Mouse (Mus musculus): Measurements from ENCODE around the gene Enah. TPM values are rescaled to one million over a fixed set of nuclear protein-coding genes. Genes with fewer than 3 reads are reported as not detected.

Enah gene
- 79.5 and 122 TPM in 2 replicates for polyA plus RNA-seq (2012; rRNA removed)

DNA sequence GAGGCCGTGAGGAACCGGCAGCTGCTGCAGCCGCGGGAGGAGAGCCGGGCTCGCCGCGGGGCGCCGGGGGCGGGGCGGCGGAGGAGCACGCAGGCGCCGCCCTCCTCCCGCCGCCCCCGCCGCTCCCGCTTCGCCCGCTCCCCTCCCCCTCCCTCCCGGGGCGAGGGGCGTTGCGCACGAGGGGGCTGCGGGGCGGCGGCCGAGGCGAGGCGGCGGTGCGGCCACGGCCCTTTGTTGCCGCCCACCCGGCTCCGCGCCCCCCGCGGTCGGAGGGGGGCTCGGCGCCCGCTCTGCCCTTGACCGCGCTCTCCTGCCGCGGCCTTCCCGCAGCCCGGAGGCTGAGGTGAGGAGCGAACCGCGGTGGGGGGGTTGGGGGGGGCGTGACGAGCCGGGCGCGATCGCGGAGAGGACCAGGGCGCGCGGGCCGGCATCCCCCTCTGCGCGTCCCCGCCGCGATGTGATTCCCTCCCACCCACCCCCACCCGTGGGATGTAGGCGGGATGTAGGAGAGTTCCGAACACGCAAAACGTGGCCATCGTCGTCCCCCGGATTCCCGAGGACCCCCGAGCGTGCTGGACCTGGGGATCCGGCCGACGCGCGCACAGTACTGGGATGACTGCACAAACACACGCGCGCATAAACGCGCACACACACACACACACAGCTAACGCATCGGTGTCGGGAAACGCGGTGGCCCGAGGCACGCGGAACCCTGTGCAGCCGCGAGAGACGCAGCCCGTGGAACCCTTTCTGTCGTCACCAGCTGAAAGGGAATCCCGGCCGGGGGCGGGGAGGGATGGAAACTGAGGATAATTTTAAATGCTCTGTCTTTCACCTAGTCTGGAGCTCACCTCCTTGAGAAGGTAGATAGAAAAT, at the start of gene Enah:
TSS of gene Enah (minus strand) at position 65 of the 876 bp plus-strand sequence.
- TF ChIP-seq POLR2A (IDR thresholded peaks at IDR 0.05; ENCODE audit: borderline replicate concordance, extremely low read depth, insufficient read depth, insufficient read length, poor library complexity, severe bottlenecking) (peak; percentile 79), CTCF (IDR thresholded peaks at IDR 0.05; ENCODE audit: borderline replicate concordance, extremely low read depth, insufficient read depth, insufficient read length) (no peak)
- peak; percentile 93 for DNase-seq (ENCODE audit: low read depth)

DNA sequence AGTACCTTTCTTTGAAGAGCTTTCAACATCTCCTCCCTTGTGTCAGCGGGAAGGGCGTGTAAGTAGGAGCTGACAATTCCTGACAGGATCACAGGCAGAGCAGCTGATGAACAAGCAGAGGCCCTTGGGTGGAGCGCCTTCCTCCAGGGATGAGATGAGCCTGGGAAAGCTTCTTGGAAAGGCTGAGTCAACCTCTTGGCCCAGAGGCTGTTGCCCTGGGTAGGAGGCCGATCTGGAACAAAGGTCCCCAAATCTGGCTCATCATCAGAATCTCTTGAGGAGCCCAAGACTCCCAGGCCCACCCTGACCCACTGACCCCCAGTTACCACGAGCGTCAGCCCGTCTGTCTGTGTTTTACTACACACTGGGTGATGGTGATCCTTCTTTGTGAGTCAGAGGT, 48.3 kb upstream of the Enah start:
- TF ChIP-seq CTCF (IDR thresholded peaks at IDR 0.05; ENCODE audit: borderline replicate concordance, extremely low read depth, insufficient read depth, insufficient read length) = no peak
- no peak for TF ChIP-seq POLR2A (IDR thresholded peaks at IDR 0.05; ENCODE audit: borderline replicate concordance, extremely low read depth, insufficient read depth, insufficient read length, poor library complexity, severe bottlenecking)
- no peak for DNase-seq (ENCODE audit: low read depth)

DNA sequence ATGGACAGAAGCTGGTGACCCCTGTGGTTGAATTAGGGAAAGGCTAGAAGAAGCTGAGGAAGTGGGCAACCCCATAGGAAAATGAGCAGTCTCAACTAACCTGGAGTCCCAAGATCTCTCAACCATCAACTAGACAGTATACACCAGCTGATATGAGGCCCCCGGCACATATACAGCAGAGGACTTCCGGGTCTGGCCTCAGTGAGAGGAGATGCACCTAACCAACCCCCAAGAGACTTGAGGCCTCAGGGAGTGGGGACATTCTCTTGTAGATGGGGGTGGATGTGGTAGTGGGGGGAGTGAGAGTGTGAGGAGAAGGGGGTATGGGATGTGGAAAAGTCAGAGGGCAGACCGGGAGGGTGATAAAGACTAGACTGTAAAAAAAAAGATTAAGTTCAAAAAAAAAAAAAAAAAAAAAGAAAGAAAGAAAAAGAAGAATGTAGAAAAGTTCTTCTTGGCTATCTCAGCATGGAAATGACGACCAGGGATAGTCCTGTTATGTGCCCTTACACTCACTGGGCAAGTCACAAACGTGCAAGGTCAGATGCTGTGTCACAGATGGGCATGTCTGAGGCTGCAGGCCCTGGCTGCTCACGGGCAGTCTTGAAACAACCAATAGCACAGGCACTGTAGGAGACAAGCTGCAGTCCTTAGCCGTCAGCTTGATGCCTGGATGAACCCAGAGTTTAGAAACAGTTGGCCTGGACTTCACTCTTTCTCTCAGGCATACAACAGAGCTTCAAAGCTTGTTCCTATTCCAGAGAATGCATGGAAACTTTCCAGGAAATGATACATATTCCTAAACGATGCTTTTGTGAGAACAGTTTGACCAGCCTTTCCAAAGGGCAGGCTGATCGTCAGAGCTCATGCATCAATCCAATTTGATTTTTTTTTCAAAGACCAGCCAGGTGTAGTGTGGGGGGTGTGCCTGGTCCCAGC, 47.0 kb upstream of the Enah start:
- no peak for TF ChIP-seq CTCF (IDR thresholded peaks at IDR 0.05; ENCODE audit: borderline replicate concordance, extremely low read depth, insufficient read depth, insufficient read length)
- TF ChIP-seq POLR2A (IDR thresholded peaks at IDR 0.05; ENCODE audit: borderline replicate concordance, extremely low read depth, insufficient read depth, insufficient read length, poor library complexity, severe bottlenecking) = no peak
- no peak for DNase-seq (ENCODE audit: low read depth)

DNA sequence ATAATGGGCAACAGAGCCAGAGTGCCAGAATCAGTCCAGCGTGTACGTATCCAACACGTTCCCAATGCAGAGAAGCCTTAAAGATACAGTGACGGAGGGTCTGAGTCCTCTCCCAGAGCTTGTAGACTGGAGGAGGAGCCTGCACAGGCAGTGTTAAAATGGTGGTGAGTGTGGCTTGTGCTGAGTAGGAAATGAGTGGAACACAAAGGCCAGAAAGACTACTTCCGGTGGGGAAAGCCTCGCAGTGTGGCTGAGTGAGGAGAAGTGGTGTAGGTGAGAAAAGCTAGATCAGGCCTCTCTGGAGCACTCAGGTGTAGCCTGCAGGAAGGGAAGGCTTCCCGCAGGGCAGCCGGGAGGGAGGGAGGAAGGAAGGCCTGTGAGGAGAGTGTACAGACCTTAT, 43.9 kb upstream of the Enah start:
- TF ChIP-seq CTCF (IDR thresholded peaks at IDR 0.05; ENCODE audit: borderline replicate concordance, extremely low read depth, insufficient read depth, insufficient read length) = no peak
- TF ChIP-seq POLR2A (IDR thresholded peaks at IDR 0.05; ENCODE audit: borderline replicate concordance, extremely low read depth, insufficient read depth, insufficient read length, poor library complexity, severe bottlenecking) = no peak
- no peak for DNase-seq (ENCODE audit: low read depth)

DNA sequence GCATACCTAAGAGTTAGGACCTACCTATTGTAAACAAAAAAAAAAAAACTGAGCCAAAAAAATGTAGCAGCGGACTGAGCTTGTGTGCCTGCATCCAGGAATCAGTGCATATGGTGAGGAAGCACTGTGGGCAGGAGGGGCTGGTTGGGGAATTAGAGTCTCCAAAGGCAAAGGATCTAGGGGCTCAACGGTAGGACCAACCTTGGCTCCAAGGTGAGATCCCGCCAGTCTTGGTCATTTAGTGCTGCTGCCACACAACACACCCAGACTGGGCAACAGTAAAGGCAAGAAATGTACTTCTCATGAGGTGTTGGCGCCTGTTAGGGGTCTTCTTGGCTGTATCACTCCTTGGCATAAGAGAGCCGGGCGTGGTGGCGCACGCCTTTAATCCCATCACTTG, 43.0 kb upstream of the Enah start:
- DNase-seq (ENCODE audit: low read depth) = no peak
- TF ChIP-seq CTCF (IDR thresholded peaks at IDR 0.05; ENCODE audit: borderline replicate concordance, extremely low read depth, insufficient read depth, insufficient read length) (no peak), POLR2A (IDR thresholded peaks at IDR 0.05; ENCODE audit: borderline replicate concordance, extremely low read depth, insufficient read depth, insufficient read length, poor library complexity, severe bottlenecking) (no peak)

DNA sequence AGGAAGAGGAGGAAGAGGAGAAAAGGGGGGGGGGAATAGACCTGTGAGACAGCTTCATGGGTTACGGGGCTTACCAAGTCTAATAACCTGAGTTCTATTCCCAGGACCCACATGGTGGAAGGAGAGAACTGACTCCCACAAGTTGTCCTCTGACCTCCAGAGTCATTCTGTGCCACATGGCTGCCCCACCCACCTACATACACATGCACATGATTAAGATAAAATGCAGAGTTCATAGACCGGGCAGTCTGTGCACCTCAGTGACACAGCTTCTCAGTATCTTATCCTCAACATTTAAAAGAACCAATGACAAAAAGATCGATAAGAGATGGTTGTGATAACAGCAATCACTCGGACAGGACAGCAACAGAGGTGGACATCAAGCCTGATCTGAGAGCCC, 41.4 kb upstream of the Enah start:
- DNase-seq (ENCODE audit: low read depth) = no peak
- no peak for TF ChIP-seq CTCF (IDR thresholded peaks at IDR 0.05; ENCODE audit: borderline replicate concordance, extremely low read depth, insufficient read depth, insufficient read length)

DNA sequence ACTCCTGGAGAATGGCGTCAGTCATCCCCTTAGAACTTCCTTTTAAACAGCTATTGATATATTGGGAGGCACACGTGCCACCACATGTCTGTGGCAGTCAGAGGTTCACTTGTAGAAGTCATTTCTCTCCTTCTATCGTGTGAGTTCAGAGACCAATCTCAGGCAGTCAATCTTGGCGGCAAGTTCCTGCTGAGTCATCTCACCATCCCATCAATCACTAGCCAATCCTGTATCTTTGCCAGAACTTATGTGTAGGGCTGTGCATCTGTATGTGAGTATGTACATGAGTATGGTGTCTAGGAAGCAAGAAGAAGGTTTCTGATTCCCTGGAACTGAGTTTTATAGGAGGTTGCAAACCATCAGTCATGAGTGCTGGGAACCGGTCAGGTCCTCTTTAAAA, 40.0 kb upstream of the Enah start:
- TF ChIP-seq POLR2A (IDR thresholded peaks at IDR 0.05; ENCODE audit: borderline replicate concordance, extremely low read depth, insufficient read depth, insufficient read length, poor library complexity, severe bottlenecking) (no peak), CTCF (IDR thresholded peaks at IDR 0.05; ENCODE audit: borderline replicate concordance, extremely low read depth, insufficient read depth, insufficient read length) (no peak)
- no peak for DNase-seq (ENCODE audit: low read depth)

DNA sequence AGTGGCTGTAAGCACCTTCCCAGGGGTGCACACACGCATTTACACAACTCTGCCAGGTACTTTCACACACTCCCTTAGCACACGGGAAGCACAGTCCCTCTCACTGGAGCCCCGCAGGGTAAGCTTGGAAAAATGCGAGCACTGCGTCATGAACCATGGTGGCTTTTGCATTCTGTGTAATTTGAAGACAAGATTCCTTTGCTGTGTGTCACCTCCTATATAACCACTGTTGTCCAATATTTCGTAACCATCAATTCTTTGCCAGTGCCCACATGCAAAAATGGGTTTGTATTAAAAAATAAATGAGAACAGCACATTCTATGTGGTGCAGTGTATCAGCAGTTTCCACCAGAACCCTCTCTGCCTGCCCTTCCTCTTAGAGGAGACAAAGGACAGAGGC, 38.2 kb upstream of the Enah start:
- TF ChIP-seq POLR2A (IDR thresholded peaks at IDR 0.05; ENCODE audit: borderline replicate concordance, extremely low read depth, insufficient read depth, insufficient read length, poor library complexity, severe bottlenecking) (no peak), CTCF (IDR thresholded peaks at IDR 0.05; ENCODE audit: borderline replicate concordance, extremely low read depth, insufficient read depth, insufficient read length) (no peak)
- DNase-seq (ENCODE audit: low read depth) = no peak

DNA sequence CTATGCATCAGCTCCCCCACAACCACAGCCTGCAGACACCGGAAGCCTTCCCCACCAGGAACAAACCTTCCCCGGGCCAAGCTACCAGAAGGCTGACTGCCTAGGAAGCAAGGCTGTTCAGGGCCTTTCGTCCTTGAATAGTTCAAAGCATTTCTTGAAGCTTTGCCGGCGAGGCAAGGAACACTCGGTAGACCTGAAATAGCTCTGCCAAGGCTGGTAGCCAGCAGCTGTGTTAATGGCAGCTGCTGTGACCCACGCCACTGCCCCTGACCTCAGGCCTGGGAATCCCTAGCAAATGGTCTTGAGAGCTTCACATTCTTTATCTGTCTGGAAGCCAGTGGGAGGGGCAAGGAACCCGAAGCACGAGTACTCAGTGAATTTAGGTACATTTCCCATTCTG, 35.3 kb upstream of the Enah start:
- DNase-seq (ENCODE audit: low read depth) = no peak
- no peak for TF ChIP-seq POLR2A (IDR thresholded peaks at IDR 0.05; ENCODE audit: borderline replicate concordance, extremely low read depth, insufficient read depth, insufficient read length, poor library complexity, severe bottlenecking)

DNA sequence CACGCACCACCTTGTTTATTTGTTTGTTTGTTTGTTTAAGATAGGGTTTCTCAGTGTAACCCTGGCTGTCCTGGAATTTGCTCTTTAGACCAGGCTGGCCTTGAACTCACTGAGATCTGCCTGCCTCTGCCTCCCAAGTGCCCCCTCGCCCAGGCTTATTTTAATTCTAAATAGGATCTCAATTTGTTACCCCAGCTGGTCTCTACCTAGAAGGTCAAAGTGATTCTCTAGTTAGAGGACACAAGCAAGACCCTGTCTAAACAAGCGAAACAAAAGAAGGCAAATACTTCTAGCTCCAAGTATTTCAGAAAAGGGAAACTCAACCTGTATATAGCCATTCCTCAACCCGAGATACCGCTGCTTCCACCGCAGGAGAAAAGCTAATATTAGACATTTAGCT, 34.9 kb upstream of the Enah start:
- TF ChIP-seq POLR2A (IDR thresholded peaks at IDR 0.05; ENCODE audit: borderline replicate concordance, extremely low read depth, insufficient read depth, insufficient read length, poor library complexity, severe bottlenecking) (no peak), CTCF (IDR thresholded peaks at IDR 0.05; ENCODE audit: borderline replicate concordance, extremely low read depth, insufficient read depth, insufficient read length) (no peak)
- DNase-seq (ENCODE audit: low read depth) = no peak

DNA sequence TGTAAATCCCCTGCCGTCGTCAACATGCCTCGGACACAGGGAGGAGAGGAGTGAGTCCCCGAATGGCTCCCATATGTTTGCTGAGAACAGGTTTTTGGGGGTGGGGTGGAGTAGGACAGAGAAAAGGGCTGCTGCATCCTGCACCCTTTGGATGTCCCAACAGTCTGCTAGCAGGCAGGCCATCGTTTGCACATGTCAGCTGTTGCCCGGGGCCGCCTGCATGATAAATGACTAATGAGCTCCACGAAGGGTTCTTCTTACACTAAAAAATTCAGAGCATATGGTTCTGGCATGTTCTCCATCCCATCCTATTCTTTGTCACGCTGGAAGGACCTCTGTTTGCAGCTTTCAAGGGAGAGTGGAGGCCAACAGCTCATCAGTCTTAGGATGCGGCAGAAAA, 33.2 kb upstream of the Enah start:
- DNase-seq (ENCODE audit: low read depth) = peak; percentile 69
- TF ChIP-seq POLR2A (IDR thresholded peaks at IDR 0.05; ENCODE audit: borderline replicate concordance, extremely low read depth, insufficient read depth, insufficient read length, poor library complexity, severe bottlenecking) = no peak
- no peak for TF ChIP-seq CTCF (IDR thresholded peaks at IDR 0.05; ENCODE audit: borderline replicate concordance, extremely low read depth, insufficient read depth, insufficient read length)
